Mouse (Mus musculus): ENCODE measurements around the gene Bcl2.

Gene Bcl2

GRCm38 (mm10) chr1:106666140-106667088 lies 47.7 kb downstream of the Bcl2 start:
- DNase-seq (ENCODE audit: low spot score in 2 of 2), result no peak

GRCm38 (mm10) chr1:106664978-106665377 lies 49.1 kb downstream of the Bcl2 start:
- no peak for DNase-seq (ENCODE audit: low spot score in 2 of 2)

- no peak for DNase-seq (ENCODE audit: low spot score in 2 of 2)
Observed at GRCm38 (mm10) chr1:106662486-106662885, 51.6 kb downstream of the Bcl2 start.

- no peak for DNase-seq (ENCODE audit: low spot score in 2 of 2)
Observed at GRCm38 (mm10) chr1:106658293-106658847, 55.7 kb downstream of the Bcl2 start.

- no peak for DNase-seq (ENCODE audit: low spot score in 2 of 2)
Observed at GRCm38 (mm10) chr1:106656207-106656738, 57.8 kb downstream of the Bcl2 start.

- DNase-seq (ENCODE audit: low spot score in 2 of 2), result no peak
Observed at GRCm38 (mm10) chr1:106654254-106654653, 59.8 kb downstream of the Bcl2 start.

GRCm38 (mm10) chr1:106653441-106653860 lies 60.6 kb downstream of the Bcl2 start:
- no peak for DNase-seq (ENCODE audit: low spot score in 2 of 2)

- no peak for DNase-seq (ENCODE audit: low spot score in 2 of 2)
Observed at GRCm38 (mm10) chr1:106651211-106651610, 62.9 kb downstream of the Bcl2 start.

- DNase-seq (ENCODE audit: low spot score in 2 of 2), result no peak
Observed at GRCm38 (mm10) chr1:106650427-106650826, 63.6 kb downstream of the Bcl2 start.

- DNase-seq (ENCODE audit: low spot score in 2 of 2), result no peak
Observed at GRCm38 (mm10) chr1:106647336-106647735, 66.7 kb downstream of the Bcl2 start.

GRCm38 (mm10) chr1:106644566-106644965 lies 69.5 kb downstream of the Bcl2 start:
- no peak for DNase-seq (ENCODE audit: low spot score in 2 of 2)

- no peak for DNase-seq (ENCODE audit: low spot score in 2 of 2)
Observed at GRCm38 (mm10) chr1:106643527-106643926, 70.5 kb downstream of the Bcl2 start.

- DNase-seq (ENCODE audit: low spot score in 2 of 2), result no peak
Observed at GRCm38 (mm10) chr1:106640577-106640976, 73.5 kb downstream of the Bcl2 start.

- no peak for DNase-seq (ENCODE audit: low spot score in 2 of 2)
Observed at GRCm38 (mm10) chr1:106637705-106638104, 76.4 kb downstream of the Bcl2 start.

- DNase-seq (ENCODE audit: low spot score in 2 of 2), result no peak
Observed at GRCm38 (mm10) chr1:106636714-106637113, 77.4 kb downstream of the Bcl2 start.

GRCm38 (mm10) chr1:106633207-106633606 lies 80.9 kb downstream of the Bcl2 start:
- DNase-seq (ENCODE audit: low spot score in 2 of 2), result no peak

GRCm38 (mm10) chr1:106631869-106632463 lies 82.1 kb downstream of the Bcl2 start:
- no peak for DNase-seq (ENCODE audit: low spot score in 2 of 2)

GRCm38 (mm10) chr1:106630973-106631372 lies 83.1 kb downstream of the Bcl2 start:
- DNase-seq (ENCODE audit: low spot score in 2 of 2), result no peak

- no peak for DNase-seq (ENCODE audit: low spot score in 2 of 2)
Observed at GRCm38 (mm10) chr1:106629931-106630682, 84.0 kb downstream of the Bcl2 start.

- DNase-seq (ENCODE audit: low spot score in 2 of 2), result no peak
Observed at GRCm38 (mm10) chr1:106629470-106629830, 84.6 kb downstream of the Bcl2 start.

GRCm38 (mm10) chr1:106628718-106629469 lies 85.2 kb downstream of the Bcl2 start:
- DNase-seq (ENCODE audit: low spot score in 2 of 2), result no peak

Data from frontal cortex, postnatal 10 days (tissue).